Mouse (Mus musculus) kidney, adult 2 months (tissue): Measurements from ENCODE around the gene Dapl1.

ENCODE experiments used
- CTCF ChIP-seq: fragments of 200-500 bp; conservative IDR thresholded peaks from 2 replicates; pipeline ENCODE4 v1.5.1; 2011; ENCODE audit warnings: low read depth, mild to moderate bottlenecking, control low read depth, low read length, moderate library complexity, mixed read lengths; ENCODE audit not compliant: insufficient read depth, insufficient read length
- POLR2A ChIP-seq: fragments of 200-500 bp; IDR thresholded peaks from one replicate; pipeline ENCODE4 v1.6.1; 2011; ENCODE audit warnings: low read depth, low read length, control low read depth

- no peak for TF ChIP-seq POLR2A
- TF ChIP-seq CTCF = no peak
These were observed 45.2 kb downstream of the Dapl1 start for GRCm38 (mm10) chr2:59529574-59530080.
